Mouse (Mus musculus) macrophage (primary cell): ENCODE results near the gene Sbf2. TPM values are rescaled to one million over a fixed set of nuclear protein-coding genes. Genes with fewer than 3 reads are reported as not detected.
A peak's percentile ranks its signal among the peaks of the same experiment; 100 is the strongest.

Source experiments
- H3K27ac ChIP-seq: fragments of 350-480 bp; formaldehyde crosslinking; 2 replicates; pipeline ENCODE4 v1.9.0; 2021
- H3K36me3 ChIP-seq: fragments of 350-480 bp; formaldehyde crosslinking; 2 replicates; pipeline ENCODE4 v1.9.0; 2021; ENCODE audit errors: inconsistent target
- H3K4me3 ChIP-seq: fragments of 350-480 bp; formaldehyde crosslinking; 2 replicates; pipeline ENCODE4 v1.9.0; 2021; ENCODE audit errors: inconsistent target
- H3K79me2 ChIP-seq: fragments of 350-480 bp; formaldehyde crosslinking; 2 replicates; pipeline ENCODE4 v1.9.0; 2021; ENCODE audit errors: inconsistent target
- WGBS: methylation state at CpG from one replicate; pipeline ENCODE4 v1.1.7; 2026; ENCODE audit warnings: inconsistent platforms; ENCODE audit not compliant: missing documents; 5-methylcytosine and 5-hydroxymethylcytosine counted together
- polyA plus RNA-seq: library from polyadenylated mRNA; stranded (reverse); fragments of 250-400 nt; gene quantifications from 3 replicates; pipeline ENCODE4 v1.2.4, GENCODE M21; 2018; ENCODE audit warnings: inconsistent platforms

Gene Sbf2
- polyA plus RNA-seq, 1 experiment from 2014 or later: 42.4 TPM

- no peaks in the 10 kb centered on the region; the same call in 1 of the 2 replicates for H3K36me3 ChIP-seq
- no peak overlapping the region for H3K27ac ChIP-seq
- WGBS: 11% methylated on average over 6 of the region's 7 CpGs
- H3K4me3 ChIP-seq: no peak overlapping the region
- peaks cover 44% of the 10 kb centered on the region for H3K79me2 ChIP-seq
Measured at GRCm38 (mm10) chr7:110265796-110266195, 348.9 kb downstream of the Sbf2 start.

GRCm38 (mm10) chr7:110263474-110263873, 351.2 kb downstream of the Sbf2 start:
- H3K79me2 ChIP-seq: peaks cover 63% of the 10 kb centered on the region
- WGBS: 70% methylated on average over 1 of the region's 1 CpGs
- H3K36me3 ChIP-seq: no peaks in the 10 kb centered on the region; the same call in 1 of the 2 replicates
- no peak overlapping the region for H3K4me3 ChIP-seq
- H3K27ac ChIP-seq: no peak overlapping the region

GRCm38 (mm10) chr7:110262661-110263060, 352.1 kb downstream of the Sbf2 start:
- Histone ChIP-seq H3K36me3 (no peaks in the 10 kb centered on the region; the same call in 1 of the 2 replicates), H3K27ac (no peak overlapping the region), H3K79me2 (peaks cover 71% of the 10 kb centered on the region), H3K4me3 (no peak overlapping the region)
- WGBS: 100% methylated on average over 1 of the region's 1 CpGs

- Histone ChIP-seq H3K79me2 (peaks cover 79% of the 10 kb centered on the region), H3K36me3 (no peaks in the 10 kb centered on the region; the same call in 1 of the 2 replicates), H3K4me3 (no peak overlapping the region), H3K27ac (no peak overlapping the region)
- WGBS: 67% methylated on average over 4 of the region's 4 CpGs
Measured at GRCm38 (mm10) chr7:110261807-110262206, 352.9 kb downstream of the Sbf2 start.

DNA sequence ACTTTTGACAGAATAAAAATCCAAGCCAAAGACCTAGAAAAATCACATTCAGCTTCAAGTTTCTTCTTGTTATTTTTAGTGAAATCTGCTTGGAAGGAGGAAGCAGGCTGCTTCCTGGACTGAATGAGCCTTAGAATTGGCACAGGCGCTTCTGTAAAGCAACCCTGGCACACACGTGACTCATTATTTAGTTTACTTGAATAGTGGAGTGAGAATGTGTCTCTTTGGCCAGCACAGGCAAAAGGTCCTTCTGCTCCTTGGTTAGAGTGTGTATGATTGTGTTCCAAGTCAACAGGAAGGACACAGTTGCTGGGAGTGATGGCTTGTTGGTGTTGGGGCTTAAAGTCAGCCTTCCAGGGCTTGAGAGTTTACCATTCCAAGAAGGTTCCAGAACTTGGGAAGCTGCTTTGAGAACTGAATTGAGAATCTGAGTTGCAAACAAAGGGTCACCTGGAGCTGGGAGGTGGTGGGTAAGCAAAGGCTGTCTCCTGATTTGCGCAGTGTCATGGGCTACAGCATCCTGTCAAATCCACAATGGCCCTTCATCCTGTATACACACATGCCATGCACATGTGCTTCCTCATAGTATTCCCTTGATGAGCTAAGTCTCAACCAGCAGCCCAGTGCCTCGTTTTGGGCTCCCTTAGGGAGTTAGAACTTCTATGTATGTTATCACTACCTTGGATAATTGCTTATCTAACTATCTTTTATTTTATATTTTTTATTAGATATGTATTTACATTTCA, 354.6 kb downstream of the Sbf2 start:
- peak overlapping the region; percentile 66 for H3K27ac ChIP-seq
- H3K36me3 ChIP-seq: no peaks in the 10 kb centered on the region; the same call in 1 of the 2 replicates
- H3K4me3 ChIP-seq: no peak overlapping the region
- peaks cover 89% of the 10 kb centered on the region for H3K79me2 ChIP-seq
- 17% methylated on average over 4 of the region's 4 CpGs for WGBS

- Histone ChIP-seq H3K79me2 (peaks cover 95% of the 10 kb centered on the region), H3K27ac (no peak overlapping the region), H3K4me3 (no peak overlapping the region), H3K36me3 (peaks cover 4% of the 10 kb centered on the region; the same call in 1 of the 2 replicates)
- WGBS: 91% methylated on average over 11 of the region's 11 CpGs
Measured at GRCm38 (mm10) chr7:110258196-110258950, 356.3 kb downstream of the Sbf2 start.

Other genes with a start within 250 kb of the Sbf2 start
- gene Adm, start 12.7 kb upstream of the Sbf2 start, polyA plus RNA-seq: 0.10 to 0.38 TPM (median 0.25 TPM) in 3 replicates
- 28.1 to 43.7 TPM (median 33.5 TPM) in 3 replicates for gene Ampd3, start 153.3 kb upstream of the Sbf2 start, polyA plus RNA-seq
- gene Rnf141, start 229.5 kb upstream of the Sbf2 start, polyA plus RNA-seq: 27.9 to 56.7 TPM (median 33.9 TPM) in 3 replicates
- gene Lyve1, start 248.3 kb upstream of the Sbf2 start, polyA plus RNA-seq: 0.11 to 0.95 TPM (median 0.12 TPM) in 3 replicates